Mouse (Mus musculus) fat pad, adult 2 months (tissue): ENCODE measurements around the gene Dazap1.

Experiments
- DNase-seq: peaks from one replicate; pipeline ENCODE4 v3.0.0-alpha.2; 2011; ENCODE audit warnings: low read depth, low spot score; ENCODE audit errors: extremely low read depth

The Dazap1 gene

GRCm38 (mm10) chr10:80321670-80322581, 60.6 kb downstream of the Dazap1 start:
- no peak for DNase-seq

GRCm38 (mm10) chr10:80322811-80323211, 61.5 kb downstream of the Dazap1 start:
- DNase-seq, result no peak

GRCm38 (mm10) chr10:80323261-80324119, 62.2 kb downstream of the Dazap1 start:
- no peak for DNase-seq

- DNase-seq, result no peak
Observed at GRCm38 (mm10) chr10:80324120-80325037, 63.1 kb downstream of the Dazap1 start.

GRCm38 (mm10) chr10:80325045-80325444, 63.8 kb downstream of the Dazap1 start:
- no peak for DNase-seq

- peak; percentile 96 for DNase-seq
Observed at GRCm38 (mm10) chr10:80329273-80330081, 68.2 kb downstream of the Dazap1 start, which contains the start of the genes Pcsk4 and Reep6. Pcsk4 (minus strand) TSS chr10:80329498. Reep6 (plus strand) TSS chr10:80329953.

GRCm38 (mm10) chr10:80330084-80330483, 68.8 kb downstream of the Dazap1 start:
- DNase-seq, result no peak

- no peak for DNase-seq
Observed at GRCm38 (mm10) chr10:80330888-80331287, 69.6 kb downstream of the Dazap1 start.

GRCm38 (mm10) chr10:80331636-80332524, 70.6 kb downstream of the Dazap1 start:
- DNase-seq, result no peak

- DNase-seq, result no peak
Observed at GRCm38 (mm10) chr10:80332525-80332989, 71.3 kb downstream of the Dazap1 start.

- DNase-seq, result no peak
Observed at GRCm38 (mm10) chr10:80336263-80336662, 75.0 kb downstream of the Dazap1 start.
